Mouse (Mus musculus) limb, embryonic 13.5 days (tissue): ENCODE measurements around the gene Kcnab2. TPM values are rescaled to one million over a fixed set of nuclear protein-coding genes. Genes with fewer than 3 reads are reported as not detected.

Source experiments
- polyA plus RNA-seq: library from polyadenylated mRNA; unstranded; fragments of >200 nt; fragmentation: Nextera tagmentation; extraction: Ambion mirVana; gene quantifications from 2 replicates; pipeline ENCODE4 v1.2.1, GENCODE M21; 2015

The Kcnab2 gene
- polyA plus RNA-seq, 1 experiment from 2014 or later = 8.7 TPM

Other genes with a start within 250 kb of the Kcnab2 start
- gene Gpr153, start 203.6 kb downstream of the Kcnab2 start, polyA plus RNA-seq = 9.8 and 10.6 TPM in 2 replicates
- gene Hes3, start 186.2 kb downstream of the Kcnab2 start, polyA plus RNA-seq = not detected in 2 replicates
- 21.8 and 27.0 TPM in 2 replicates for gene Icmt, start 180.6 kb downstream of the Kcnab2 start, polyA plus RNA-seq
- gene Rnf207, start 158.9 kb downstream of the Kcnab2 start, polyA plus RNA-seq = 0.32 and 0.34 TPM in 2 replicates
- gene Rpl22, start 152.1 kb downstream of the Kcnab2 start, polyA plus RNA-seq = 371 and 395 TPM in 2 replicates
- gene Chd5, start 139.2 kb downstream of the Kcnab2 start, polyA plus RNA-seq = 0.34 and 0.40 TPM in 2 replicates
- 2.4 and 3.2 TPM in 2 replicates for gene Nphp4, start 1.2 kb downstream of the Kcnab2 start, polyA plus RNA-seq